Mouse (Mus musculus) granulocyte monocyte progenitor cell, adult 5-6 weeks (primary cell): ENCODE results near the gene Npy1r. TPM values are rescaled to one million over a fixed set of nuclear protein-coding genes. Genes with fewer than 3 reads are reported as not detected.

ENCODE experiments used
- ATAC-seq: replicated peaks from 2 replicates; pipeline ENCODE4 v1.8.0; 2016; ENCODE audit warnings: mild to moderate bottlenecking, moderate TSS enrichment, inconsistent platforms; ENCODE audit not compliant: poor library complexity, severe bottlenecking
- total RNA-seq, 2 experiments: library from RNA; stranded (forward) in 1 of 2; stranded (reverse) in 1 of 2; fragments of 200-712, 200-1000 nt in 1 of 2; fragments of >200 nt in 1 of 2; fragmentation: Nextera tagmentation in 1 of 2; gene quantifications; 2 replicates each; pipeline ENCODE4 v1.2.3; 2014 to 2017

Gene Npy1r
- total RNA-seq (2014; fragmentation: Nextera tagmentation) (not detected in 2 replicates), total RNA-seq (2017) (not detected in 2 replicates)

DNA sequence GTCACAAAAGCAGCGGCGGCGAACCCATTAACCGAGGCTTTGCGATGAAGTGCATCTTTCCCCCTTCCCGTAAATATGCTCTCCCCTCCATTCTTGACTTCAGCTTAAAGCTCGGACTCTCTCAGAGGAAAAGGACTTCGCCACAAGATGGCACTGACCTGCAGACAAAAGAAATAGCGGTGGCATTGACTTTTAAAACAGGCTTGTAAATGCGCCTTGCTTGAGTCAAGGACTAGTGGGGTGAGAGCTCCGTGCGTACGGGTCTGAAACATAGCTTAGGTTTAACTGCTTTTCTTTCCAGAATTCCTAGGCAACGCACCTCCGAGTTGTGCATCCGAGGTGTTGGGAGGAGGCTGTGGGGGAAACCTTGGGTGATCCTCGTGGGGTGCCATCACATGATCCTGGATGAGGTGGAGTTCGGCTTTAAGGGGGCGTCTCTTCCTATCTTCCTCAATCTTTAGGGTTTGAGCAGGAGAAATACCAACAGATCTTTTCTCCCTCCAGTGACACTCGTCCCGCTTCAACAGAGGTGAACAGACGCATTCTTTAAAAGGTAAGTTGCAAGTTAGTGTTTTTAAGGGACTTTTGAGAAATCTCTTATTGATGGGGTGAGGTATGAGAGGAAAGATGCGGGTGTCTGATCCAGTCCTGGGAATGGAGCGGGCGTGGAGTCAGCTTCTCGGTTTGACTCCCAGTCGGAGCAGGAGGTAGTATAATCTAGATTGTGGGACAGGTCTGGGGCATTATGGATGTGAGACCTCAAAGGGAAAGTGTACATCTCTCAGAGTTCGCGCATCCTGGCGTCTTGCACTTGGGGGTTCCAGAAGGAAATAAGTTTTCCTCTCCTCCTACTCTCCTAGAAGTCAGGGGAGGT is at the start of gene Npy1r:
Gene Npy1r (plus strand): TSS at position 223 of the 874 bp plus-strand sequence.
- ATAC-seq = no peak

DNA sequence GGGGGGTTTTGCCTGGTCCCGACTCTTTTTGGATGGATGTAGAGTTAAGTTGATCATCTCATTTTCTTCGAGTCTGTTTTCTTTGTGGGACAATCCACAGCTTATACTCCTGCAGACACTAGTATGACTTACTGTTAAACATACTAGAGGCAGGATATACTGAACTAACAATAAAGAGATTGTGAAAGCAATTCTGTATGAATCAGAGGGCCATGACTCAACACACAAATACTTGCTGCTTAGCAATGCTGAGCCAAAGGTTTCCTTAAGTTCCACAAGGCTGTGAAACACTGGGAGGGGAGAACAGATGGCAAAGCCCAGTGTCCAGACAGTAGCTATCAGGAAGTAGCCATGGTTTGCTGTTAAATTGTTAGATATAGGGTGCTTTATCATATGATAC is 15.7 kb upstream of the Npy1r start:
- ATAC-seq = no peak

- peak; percentile 12; the same call in 1 of the 2 replicates for ATAC-seq
These were observed 9.3 kb upstream of the Npy1r start, which contains the start of gene Npy5r for GRCm38 (mm10) chr8:66687511-66688329. TSS of gene Npy5r (minus strand) at chr8:66688128.

DNA sequence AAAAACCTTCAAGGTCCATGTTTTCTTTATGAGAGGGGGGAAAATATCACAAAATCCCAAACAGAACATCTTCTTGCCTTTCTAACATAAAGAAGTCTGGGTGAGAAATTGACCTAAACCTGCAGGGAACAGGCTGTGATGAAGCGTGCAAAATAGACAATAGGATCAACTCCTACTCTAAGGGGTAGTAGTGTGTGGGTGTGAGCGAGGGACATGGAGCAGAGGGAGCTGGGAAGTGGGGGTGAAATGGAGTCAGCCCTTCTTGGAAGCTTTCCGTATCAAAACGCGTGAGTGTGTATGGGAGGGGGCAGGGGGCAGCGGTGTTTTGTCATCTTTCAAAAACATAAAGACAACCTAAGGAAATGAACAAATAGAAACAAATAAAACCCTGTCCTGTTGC is 8.6 kb upstream of the Npy1r start:
- ATAC-seq = no peak

DNA sequence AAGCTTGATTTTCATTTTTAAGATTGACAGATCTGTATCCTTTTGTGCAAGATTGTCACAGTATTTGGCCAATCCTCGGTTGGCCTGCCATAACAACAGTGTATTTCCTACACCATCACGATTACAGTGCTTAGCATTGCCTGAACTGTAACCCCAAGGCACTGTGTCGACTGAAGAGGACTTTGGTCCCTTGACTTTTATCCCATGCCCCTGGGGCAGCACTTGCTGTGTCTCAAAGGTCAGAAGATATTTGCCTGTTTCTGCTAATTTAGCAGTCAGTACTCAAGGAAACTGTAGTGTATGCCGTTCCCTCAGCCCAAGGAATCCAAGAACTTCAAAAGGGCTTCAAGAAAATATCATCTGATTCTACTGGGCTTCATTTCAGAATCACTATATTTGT is 8.2 kb upstream of the Npy1r start:
- no peak for ATAC-seq

DNA sequence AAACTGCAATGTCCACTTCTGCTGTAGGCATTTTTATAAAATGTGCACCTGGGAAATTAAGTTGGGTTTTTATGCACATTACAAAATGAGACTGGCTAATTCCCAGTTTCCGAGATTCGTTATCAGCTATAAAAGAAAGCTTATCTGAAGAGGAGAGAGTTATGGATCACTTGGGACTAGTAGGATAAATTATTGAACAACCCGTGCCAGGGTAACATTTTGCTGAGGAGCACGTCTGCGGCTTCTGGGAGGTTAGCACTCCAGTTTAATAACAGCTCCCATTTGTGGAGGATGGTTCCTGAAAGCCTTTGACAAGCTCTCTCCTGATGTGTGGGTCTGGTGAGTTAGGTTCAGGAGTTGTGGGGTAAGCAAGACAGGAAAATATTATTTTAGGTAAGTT is 6.6 kb upstream of the Npy1r start:
- no peak for ATAC-seq

- ATAC-seq = no peak
These were observed 1.0 kb downstream of the Npy1r start for GRCm38 (mm10) chr8:66698011-66698410.

DNA sequence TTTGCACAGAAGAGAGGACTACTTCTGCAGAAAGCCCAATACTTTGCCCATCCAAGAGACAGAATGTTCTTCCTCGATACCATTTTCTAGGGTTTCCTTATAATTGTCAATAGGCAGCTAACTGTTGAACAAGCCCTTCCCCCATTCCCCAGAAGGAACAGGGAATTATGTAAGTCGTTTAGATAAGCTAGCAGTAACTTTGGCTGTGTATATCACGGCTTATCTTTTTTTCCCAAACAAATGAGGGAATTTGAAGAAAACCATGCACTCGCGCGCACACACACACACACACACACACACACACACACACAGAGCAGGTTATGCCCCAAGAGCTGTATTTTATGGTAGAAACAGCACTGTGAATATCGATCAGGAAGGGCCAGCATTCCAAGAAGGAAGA is 1.8 kb downstream of the Npy1r start:
- no peak for ATAC-seq

GRCm38 (mm10) chr8:66714324-66714975 is 17.5 kb downstream of the Npy1r start:
- ATAC-seq = no peak

DNA sequence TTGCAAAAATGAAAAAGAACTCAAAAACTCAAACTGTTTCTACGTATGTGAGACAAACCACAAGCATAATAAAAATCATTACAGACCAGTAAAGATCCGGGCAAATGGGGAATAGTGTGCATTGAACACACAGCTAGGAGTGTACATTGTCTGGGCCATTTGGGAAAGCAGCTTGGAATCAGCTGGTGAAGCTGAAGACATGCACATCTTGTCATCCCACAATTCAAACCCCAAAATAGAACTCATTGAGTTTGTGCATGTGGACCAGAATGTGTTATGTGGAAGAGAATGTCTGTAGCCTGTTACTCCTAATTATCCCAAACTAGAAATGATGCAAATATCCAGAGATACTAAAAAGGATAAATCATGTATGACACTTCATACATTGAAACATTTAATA is 25.8 kb downstream of the Npy1r start:
- no peak for ATAC-seq

DNA sequence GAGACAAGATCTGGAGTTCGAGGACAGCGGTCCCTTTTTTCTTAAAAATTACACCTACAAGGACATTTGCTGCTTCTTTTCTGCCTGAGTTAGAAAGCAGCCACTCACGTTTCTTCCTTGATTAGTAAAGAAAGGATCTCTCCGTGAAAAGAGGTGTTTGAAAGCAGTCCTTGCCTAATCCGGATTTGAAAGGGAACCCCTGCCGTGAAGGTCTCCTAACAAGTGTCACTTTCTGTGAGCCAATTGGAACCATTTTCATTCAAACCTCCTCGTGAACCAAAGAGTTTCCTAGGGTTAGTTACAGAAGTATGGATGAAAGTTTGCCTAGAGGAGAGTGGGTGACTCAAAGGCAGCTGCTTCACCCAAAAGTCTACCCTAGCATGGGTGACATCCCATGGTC is 32.5 kb downstream of the Npy1r start:
- ATAC-seq = no peak

- no peak for ATAC-seq
These were observed 35.0 kb downstream of the Npy1r start for GRCm38 (mm10) chr8:66731957-66732356.

DNA sequence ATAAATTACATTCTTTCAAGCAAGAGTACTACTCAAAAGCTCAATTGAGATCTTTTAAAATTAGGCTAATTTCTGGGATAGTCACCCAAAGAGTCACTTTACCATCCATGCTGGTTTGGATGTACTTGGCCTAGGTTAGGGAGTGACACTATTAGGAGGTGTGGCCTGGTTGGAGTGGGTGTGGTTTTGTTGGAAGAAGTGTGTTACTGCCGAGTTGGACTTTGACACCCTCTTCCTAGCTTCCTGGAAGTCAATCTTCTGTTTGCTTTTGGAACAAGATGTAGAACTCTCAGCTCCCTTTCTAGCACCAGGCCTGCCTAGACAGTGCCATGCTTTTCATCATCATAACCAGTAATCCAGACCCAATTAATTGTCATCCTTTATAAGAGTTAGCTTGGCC is 45.4 kb downstream of the Npy1r start:
- no peak for ATAC-seq

DNA sequence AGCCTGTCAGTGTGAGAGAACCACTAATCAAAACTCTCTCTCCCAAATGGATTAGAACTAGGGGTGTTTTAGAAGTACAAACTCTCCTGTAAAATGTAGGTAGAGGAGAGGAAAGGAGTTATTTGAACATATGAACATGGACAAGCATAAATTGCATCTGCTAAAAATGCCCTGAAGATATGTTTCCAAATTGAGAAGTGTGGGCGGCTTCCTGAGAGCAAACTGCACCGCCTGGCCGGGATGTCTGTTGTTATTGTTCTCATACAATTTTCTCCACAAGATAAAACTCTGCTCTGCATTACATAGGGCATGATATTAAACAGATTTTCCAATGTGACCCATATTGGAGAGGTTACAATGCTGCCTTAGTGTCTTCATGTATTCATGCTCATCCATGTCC is 48.6 kb downstream of the Npy1r start:
- ATAC-seq = no peak

GRCm38 (mm10) chr8:66751621-66752020 is 54.6 kb downstream of the Npy1r start:
- no peak for ATAC-seq

- ATAC-seq = no peak
These were observed 59.2 kb downstream of the Npy1r start for GRCm38 (mm10) chr8:66756161-66756560.

Other genes starting within 250 kb of the Npy1r start
- gene Tma16, start 210.7 kb upstream of the Npy1r start, total RNA-seq (2014; fragmentation: Nextera tagmentation) = 25.6 and 30.7 TPM in 2 replicates
- gene Tma16, start 210.7 kb upstream of the Npy1r start, total RNA-seq (2017) = 47.9 and 55.5 TPM in 2 replicates
- not detected in 2 replicates for gene Tktl2, start 185.4 kb upstream of the Npy1r start, total RNA-seq (2014; fragmentation: Nextera tagmentation)
- not detected in 2 replicates for gene Tktl2, start 185.4 kb upstream of the Npy1r start, total RNA-seq (2017)
- not detected in 2 replicates for gene Npy5r, start 9.1 kb upstream of the Npy1r start, total RNA-seq (2014; fragmentation: Nextera tagmentation)
- gene Npy5r, start 9.1 kb upstream of the Npy1r start, total RNA-seq (2017) = not detected in 2 replicates
- gene Naf1, start 163.0 kb downstream of the Npy1r start, total RNA-seq (2014; fragmentation: Nextera tagmentation) = 53.5 and 55.1 TPM in 2 replicates
- gene Naf1, start 163.0 kb downstream of the Npy1r start, total RNA-seq (2017) = 11.8 and 16.2 TPM in 2 replicates